Mouse (Mus musculus) hematopoietic stem cell, adult 5-6 weeks (primary cell): ENCODE measurements around the gene Nck2. TPM values are rescaled to one million over a fixed set of nuclear protein-coding genes. Genes with fewer than 3 reads are reported as not detected.
A peak's percentile ranks its signal among the peaks of the same experiment; 100 is the strongest.

Source experiments
- ATAC-seq, 2 experiments: fragments of 125-278 bp in 1 of 2; replicated peaks in 1 of 2; 2 replicates each; pipeline ENCODE4 v1.8.0; 2016 to 2017; ENCODE audit warnings: inconsistent platforms in 2 of 2, mild to moderate bottlenecking in 2 of 2, moderate number of reproducible peaks in 2 of 2, low read depth in 1 of 2, moderate TSS enrichment in 1 of 2; ENCODE audit not compliant: low FRiP score in 2 of 2, poor library complexity in 2 of 2, severe bottlenecking in 2 of 2, insufficient read depth in 1 of 2, low TSS enrichment in 1 of 2
- total RNA-seq: library from RNA; stranded (forward); fragments of 172-1452, 232-1000 nt; gene quantifications from 2 replicates; pipeline ENCODE4 v1.2.3, GENCODE M21; 2017

Nck2 gene
- 14.6 and 15.9 TPM in 2 replicates for total RNA-seq

DNA sequence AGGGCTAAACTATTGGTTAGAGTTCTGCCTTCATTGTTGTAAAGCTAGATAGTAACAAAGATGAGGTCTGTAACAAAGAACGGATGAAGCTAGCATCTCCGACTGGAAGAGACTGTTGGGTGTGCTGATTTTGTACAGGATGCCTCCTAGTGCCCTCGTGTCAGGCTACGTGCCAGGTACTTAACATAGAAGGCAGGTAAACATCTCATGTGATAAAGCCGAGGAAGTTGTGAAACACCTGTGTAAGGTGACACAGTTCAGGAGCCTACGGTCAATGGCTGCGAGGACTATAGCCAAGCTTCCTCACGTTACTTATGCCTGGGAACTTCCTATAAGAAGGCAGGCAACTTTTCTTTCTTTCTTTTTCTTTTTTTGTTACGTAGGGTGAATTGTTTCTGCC is at the start of gene Nck2:
Gene Nck2, plus strand, starts transcription at position 49 of the 400 bp plus-strand sequence.
- no peak for ATAC-seq

DNA sequence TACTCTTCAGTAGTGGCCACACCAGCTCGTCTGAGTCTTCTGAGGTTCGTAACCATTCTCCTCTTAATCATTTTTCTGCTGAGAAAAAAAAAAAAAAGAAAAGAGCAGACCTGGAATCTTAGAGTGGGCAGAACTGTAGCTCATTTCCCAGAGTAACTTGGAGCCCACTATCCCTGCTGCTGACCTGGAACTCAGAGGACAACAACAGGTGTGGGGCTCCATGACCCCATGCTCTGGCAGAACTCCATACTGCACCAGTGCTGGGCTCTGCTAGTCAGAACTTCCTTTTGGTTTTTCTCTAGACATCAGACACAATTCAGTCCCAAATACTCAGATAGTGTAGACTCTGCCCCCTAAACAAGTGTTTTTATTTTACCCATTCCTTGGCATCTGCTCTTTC is 49.3 kb upstream of the Nck2 start:
- no peak for ATAC-seq

DNA sequence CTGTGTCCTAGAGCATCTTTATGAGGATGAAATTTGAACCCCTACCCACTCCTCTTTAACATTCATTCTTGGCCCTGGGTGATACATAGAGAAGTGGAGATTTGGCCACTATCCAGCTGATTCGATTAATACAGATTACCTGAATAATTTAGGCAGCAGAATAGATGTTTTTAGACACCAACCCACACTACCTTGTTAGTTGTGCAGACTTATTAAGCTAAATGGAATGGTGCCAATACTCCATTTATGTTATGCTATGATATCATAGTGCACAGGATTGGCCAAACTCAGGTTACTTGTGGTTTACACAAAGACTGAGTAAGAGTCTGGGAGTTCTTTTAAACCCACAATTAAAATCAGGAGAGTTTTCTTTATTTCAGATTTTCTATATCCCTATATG is 48.6 kb upstream of the Nck2 start:
- ATAC-seq = no peak

DNA sequence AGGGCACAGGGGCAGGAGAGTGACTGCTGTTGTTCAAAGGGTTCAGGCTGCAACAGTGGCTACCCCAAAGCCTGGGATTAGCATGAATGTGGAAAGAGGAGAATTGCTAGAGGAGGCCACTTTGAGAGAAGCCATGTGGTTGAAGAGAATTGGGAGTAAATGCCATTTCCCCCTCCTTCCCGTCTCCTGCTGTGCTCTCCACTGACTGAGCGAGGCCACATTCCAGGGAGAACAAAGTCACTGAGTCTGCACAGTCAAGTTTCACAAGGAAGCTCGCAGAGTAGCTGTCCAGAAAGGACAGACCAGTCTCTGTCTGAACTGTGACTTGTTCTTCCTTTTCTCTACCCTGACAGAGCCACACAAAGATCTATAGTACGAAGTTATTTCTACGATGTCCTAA is 47.9 kb upstream of the Nck2 start:
- no peak for ATAC-seq

DNA sequence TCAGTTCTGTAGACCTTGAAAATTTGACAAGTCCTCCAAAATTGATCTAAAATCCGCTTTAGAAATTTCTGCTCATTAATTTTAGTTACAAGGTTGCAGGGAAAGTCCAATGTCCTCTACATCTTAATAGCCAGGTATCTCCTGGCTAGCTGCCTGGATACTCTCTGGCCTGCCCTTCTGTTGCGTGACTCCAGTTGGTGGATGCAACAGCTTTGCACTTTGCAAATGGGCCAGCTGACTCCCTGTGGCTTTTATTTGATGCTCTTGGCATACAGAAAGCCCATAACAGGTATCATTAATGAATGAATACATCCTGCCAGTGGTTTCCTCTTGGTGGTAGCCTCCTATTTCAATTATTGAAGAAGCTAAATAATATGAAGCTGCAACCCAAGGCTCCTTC is 47.3 kb upstream of the Nck2 start:
- no peak for ATAC-seq

DNA sequence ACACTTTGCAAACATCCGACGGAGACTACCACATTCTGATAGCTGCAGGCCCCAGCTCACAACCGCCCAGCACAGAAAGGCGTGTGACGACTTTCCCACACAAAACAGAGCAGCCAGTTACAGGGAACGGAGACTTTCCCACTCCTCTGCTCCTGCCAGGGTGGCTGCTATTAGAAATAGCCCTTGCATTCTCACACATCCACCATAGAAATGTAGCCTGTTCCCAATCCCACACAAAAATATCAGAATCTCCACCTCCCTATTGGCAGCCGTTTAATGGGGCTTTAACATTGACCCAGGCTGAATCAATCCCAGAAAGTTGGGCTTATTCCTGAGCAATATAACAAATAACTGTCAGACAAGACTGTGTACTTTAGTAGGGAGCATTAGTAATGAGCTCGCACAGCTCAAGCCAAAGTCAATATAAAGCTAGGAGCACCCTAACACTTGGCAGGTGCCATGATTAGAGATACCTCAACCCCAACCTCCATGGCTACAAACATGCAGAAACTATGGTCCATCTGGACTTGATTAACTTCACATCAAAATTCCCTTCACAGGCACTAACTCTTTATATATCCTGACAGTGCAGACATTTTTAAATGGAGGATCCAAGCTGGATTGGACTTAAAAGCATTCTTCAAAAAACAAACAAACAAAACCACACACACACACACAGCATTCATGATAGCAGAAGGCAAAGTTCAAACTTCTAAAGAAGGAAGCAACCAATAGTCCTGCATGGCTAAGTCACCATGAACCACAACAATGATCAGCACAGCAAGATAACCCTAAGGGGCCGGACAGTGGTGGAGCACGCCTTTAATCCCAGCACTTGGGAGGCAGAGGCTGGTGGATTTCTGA is 45.4 kb upstream of the Nck2 start:
- no peak for ATAC-seq

DNA sequence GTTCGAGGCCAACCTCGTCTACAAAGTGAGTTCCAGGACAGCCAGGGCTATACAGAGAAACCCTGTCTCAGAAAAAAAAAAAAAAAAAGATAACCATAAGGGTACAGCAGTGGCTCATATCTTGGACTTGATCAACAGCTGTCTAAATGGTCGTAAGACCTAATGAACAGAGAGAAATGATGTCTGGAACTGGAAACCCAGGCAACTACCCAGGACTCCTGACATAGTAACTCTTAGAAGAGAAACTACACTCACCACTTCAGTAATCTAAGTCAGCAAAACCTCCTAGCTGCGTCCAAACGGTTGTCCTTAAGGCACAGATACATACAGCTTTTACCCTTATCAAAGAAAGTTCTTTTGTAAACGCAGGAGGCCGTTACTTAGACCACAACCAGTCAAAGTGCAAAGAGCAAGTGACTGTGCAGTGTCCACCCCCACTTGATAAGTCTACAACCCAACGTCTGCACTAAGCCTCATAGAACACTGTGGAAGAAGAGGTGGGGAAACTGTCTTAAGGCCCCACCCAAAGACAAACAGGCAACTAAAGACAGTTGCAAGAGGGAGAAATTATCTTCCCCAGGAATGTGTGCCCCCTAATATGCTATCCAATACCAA is 44.7 kb upstream of the Nck2 start:
- ATAC-seq = no peak

DNA sequence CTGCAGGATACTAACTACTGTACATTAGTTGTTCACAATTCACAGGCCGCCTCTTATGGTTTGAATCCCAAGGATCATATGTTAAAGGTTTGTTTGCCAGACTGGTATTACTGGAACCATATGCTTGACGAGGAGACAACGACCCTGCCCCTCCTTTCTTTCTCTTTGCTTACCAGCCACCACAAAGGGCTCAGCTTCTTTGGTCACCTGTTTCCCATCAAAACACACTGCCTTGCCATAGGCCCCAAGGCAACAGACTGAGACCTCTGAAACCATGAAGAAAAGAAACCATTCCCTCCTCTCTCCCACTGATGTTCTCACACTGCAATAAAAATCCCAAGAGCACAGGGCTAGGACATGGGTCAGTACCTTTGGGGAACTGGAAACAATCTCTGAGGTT is 43.7 kb upstream of the Nck2 start:
- ATAC-seq = no peak

DNA sequence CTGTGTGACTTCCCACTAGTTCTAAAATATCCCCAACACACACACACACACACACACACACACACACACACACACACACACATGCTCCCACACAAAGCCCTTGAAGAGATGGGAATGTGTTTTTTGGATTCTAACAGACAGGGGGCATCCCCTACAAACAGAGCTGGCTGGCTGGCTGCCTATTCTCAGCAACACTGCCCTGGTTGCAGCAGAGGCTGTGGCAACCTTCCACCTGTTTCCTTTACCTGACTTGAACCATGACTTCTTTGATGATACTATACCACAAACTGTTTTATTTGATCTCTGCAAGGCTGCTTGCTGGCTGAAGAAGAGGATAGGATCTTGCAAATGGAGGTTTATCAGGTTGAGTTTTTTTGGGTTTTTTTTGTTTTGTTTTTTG is 41.0 kb upstream of the Nck2 start:
- 0 out of 4 replicates have a peak, but pooled peaks of 1 of the 2 experiments have one; percentile 32 for ATAC-seq

DNA sequence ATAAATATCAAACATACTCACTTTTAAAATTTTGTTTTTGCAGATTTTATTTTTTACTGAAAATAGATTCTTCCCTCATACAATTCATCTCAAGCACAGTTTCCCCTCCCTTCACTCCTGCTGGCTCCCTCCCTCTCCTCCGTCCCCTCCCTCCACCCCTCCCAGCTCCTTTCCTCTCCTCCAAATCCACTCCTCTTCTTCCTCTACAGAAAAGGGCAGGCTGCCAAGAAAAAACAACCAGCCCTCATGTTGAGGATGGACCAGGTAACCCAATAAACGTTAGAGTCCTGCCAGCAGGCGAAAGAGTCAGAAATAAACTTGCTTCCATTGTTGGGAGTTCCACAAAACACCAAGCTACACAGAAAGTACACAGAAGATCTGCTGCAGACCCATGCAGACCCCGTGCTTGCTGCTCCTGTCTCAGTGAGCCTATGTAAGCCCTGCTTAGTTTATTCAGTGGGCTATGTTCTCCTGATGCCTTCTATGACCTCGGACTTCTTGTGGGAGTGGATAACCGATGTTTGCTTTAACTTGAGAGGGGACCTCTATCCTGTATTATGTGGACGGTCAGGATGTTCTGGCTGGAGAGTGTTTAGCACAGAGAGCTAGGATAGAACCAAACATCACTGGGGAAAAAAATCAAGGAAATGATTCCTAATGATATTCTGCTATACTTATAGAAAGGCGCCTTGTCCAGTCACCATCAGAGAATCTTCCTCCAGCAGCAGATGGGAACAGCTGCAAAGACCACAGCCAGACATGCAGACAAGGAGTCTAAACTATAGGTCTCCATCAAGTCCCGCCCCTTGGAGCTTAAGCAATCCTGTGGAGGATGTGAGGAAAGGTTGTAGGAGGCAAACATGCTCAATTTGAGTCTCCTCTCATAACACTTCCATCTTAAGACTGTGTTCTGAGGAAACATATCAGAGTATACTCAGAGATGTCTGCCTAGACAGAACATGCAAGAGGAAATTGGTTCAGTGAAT is 39.4 kb upstream of the Nck2 start:
- no peak for ATAC-seq

DNA sequence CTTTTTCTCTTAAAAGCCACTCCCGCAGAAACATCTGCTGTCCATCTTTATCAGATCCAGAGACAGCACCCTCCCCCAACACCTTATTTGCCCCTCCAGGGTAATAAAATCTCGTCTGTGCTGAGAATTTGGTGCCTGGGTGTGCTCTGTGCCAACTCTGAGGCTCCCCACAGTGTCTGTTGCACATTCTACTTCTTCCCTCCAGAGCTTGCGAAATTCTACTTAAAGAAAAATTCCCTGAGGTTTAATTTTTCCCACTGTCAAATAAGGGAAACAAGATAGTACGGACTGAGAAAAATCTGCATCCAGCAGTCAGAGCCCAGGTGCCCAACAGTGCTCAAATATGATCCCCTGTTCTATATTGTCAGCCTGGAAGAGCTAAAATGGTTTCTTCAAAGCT is 35.4 kb upstream of the Nck2 start:
- no peak for ATAC-seq

DNA sequence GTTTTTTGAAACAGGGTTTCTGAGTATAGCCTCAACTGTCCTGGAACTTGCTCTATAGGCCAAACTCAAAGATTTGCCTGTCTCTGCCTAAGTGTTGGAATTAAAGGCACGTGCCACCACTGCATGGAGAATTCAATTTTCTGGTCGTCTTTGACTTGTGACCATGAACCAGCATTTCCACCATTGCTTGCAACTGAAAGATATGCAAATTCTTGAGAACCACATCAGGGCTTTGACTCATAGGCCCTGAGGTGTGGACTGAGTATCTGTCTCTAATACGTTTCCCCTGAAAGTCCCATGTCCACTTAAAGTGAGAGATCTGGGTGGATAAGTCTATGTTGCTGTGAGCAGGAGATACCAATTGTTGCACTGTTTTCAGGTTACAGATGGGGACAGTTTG is 31.6 kb upstream of the Nck2 start:
- no peak for ATAC-seq

DNA sequence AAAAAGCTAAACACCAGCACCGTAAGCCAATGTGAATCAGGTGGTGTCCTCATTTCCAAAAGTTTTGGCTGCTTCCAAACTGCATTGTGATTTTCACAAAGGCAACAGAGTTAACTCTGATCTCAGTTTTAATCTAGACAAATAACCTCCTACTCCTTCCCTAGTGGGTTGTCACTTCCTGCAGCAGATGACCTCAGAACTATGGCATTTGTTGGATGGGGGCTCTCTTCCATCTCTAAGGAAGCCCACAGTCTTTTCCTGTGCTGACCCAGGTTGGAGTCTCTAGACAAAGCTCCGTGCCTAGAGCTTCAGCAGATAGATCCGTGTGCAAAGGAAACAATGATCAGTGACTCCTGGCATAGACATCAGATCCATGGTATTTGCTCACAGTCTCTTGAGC is 31.1 kb upstream of the Nck2 start:
- ATAC-seq = no peak

DNA sequence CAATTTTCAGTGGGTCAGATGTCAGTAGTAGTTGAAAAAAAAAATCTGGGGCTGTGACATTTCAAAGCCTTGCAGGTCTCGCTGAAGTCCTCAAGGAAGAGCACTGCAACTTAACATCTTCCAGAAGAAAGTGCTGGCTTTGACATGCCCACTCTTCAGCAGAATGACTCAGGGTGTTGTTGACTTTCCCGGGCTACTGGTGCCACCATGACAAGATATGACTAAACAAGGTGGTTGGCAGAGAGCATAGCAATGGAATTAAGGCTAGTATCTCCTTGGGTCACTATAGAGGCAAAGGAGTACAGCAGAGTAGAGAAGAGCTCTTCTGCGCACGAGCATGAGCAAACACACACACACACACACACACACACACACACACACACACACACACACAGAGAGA is 30.6 kb upstream of the Nck2 start:
- no peak for ATAC-seq

DNA sequence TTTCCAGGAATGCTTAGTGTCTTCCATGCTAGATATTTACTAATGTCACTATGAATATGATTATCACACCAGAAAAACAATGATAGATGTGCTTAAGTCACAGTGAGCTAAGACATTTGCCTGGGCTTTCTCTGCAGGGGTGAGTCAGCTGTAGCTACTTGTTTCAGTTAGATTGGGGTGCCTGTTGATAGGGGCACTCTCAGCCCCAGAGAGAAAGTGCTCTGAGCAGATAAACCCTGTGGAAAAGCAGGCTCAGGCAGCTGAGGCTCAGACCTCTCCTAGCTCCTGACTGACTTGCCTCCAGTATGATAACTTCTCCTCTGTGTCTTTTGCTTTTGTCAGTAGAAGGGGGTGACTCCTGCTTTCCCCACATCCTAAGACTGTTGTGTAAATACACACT is 30.2 kb upstream of the Nck2 start:
- 0 out of 4 replicates have a peak, but pooled peaks of 1 of the 2 experiments have one; percentile 17 for ATAC-seq

DNA sequence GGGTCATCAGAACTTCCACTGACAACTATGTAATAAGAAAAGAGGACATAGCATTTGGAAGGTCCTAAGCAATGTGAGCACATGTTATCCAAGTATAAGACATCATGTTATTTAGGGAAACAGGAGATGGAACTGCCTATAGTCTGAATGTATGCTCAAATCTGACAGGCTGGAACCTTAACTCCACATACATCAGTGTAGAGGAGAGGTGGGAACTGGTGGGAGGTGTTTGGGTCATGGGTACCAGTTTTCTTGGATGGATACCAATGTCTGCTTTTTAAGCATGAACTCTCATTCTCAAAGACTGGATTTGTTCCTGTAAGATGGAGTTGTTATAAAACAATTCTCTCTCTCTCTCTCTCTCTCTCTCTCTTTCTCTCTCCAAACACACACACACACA is 29.4 kb upstream of the Nck2 start:
- ATAC-seq = no peak

DNA sequence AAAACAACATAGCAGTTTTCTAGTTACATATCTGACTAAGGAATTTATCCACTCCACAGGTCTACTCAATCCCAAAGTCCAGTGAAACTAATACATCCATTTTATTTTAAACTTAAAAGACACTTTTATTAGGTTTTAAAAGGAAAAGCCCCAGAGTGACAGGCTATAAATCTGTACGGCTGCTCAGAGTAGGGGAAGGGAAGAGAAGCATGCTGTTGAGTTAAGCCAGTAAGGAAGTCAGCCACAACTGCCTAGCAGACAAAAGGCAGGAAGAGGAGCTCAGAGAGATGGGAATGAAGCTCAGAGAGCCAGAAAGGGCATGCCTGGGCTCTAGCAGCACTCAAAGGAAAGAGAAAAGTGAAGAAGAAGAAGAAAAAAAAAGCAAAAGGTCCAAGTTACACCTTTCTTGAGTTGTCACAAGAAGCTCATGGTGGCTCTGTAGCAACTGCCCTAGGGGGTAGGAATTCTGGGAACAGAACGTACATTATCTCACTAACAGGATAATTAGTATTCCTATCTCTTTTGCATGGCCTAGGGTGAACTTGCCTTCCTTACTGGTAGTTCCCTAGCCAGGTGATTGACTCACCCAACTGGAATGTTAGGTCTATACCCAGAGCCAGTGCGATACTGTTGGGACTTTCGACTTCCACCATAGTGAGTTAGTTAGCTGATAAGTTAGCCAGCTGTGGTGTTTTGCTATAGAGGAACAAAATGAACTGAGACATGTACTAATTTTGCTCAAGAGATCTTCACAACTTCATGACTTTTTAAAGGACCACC is 21.2 kb upstream of the Nck2 start:
- no peak for ATAC-seq
